Mouse (Mus musculus) frontal cortex, postnatal 25 days (tissue): ENCODE measurements at regions not wholly inside any gene's neighbourhood (a gene's known extent, or its start where the extent isn't known, plus 50 kb on each side); places are given as distances from the start of the nearest gene placed in this dataset.

Experiments
- DNase-seq, 2 experiments: peaks; one replicate each; pipeline ENCODE4 v3.0.0; 2022; ENCODE audit warnings: low spot score in 2 of 2

DNA sequence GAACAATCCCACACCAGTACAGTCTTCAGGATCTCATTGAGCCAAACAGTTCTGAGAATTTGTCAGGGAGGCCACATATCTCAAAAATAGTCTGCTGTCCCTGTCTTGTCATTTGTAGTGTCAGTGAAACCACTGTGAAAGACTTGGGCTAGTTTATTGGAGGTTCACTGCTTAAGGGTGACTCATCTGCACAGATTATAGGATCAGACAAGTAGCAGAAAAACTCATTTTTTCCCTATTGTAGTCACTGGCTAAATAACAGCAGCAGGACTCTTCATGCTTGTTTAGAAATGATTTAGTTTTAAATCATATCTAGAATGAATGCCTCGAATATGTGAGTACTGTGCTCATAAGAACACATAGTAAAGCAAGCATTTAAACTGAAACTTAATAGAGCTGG is 475.2 kb upstream of the Marcks start:
- DNase-seq: no peak

DNA sequence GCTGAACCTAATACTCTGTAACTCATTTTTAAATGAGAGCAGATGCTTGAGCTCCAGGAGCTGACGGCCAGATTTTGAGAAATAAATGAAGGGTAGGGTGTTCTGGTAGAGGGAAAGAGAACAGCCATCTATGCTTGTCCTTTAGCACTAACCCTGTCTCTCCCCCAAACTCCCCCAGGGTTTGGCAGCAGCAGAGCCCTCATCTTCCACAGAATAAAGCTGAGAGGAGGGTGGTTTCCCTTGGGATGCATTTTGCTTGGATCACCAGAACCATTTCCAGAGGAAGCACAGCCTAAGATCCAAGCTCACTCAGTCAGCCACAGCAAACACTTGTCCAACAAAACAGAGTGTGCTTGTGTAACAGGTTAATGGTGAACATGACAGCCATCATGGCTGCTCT is 464.8 kb upstream of the Marcks start:
- DNase-seq: no peak

DNA sequence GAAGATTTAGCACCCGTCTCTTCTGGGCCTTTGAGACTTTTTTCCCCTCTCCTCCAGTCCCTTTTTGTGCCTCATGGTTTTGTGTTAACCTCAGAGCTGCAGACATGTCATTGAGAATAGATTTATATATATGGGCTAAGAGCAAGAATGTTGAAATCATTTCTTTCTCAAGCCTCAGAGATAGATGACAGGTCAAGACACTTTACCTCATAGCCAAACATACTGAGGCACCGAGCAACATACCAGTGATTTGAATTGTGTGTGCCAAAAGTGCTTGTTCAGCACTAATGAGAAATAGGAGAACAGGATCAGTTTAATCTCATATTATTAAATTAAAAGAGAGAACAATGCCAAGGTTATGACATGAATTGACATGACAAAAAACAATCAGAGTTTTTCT is 464.2 kb upstream of the Marcks start:
- no peak for DNase-seq

DNA sequence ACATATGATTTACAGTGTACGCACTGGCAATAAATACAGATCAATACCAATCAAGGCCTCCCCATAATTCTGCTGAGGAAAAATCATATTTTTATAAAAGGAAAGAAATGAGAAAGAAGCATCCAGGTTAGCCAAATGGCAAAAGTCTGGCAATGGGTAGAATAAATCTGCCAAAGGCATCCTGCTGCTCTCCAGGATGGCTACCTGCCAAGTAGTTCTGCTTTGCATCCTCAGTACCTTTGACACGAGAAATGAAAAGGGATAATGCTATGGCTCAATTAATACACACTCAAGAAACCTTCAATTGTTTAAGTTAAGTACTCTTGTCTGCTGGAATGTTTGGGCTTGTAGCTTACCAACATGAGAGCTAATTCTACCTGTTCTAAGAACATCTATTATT is 451.2 kb upstream of the Marcks start:
- no peak for DNase-seq

DNA sequence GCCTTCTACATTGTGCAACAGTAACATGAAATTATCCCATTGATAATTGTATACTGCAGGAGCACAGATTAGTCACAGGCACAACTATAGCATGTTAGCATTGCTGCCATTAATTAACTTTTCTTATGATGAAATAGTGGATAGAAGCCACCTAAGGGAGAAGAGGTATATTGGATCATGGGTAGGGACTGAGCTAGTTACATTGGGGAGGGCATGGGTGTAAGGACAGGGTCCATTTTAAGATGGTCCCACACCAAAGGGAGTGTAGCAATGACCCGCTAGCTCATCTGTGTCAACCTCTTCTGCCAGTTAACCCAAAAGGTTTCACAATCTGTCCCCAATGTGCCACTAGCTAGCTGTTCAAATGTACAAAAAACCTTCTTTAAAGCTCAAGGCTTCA is 450.3 kb upstream of the Marcks start:
- no peak for DNase-seq

DNA sequence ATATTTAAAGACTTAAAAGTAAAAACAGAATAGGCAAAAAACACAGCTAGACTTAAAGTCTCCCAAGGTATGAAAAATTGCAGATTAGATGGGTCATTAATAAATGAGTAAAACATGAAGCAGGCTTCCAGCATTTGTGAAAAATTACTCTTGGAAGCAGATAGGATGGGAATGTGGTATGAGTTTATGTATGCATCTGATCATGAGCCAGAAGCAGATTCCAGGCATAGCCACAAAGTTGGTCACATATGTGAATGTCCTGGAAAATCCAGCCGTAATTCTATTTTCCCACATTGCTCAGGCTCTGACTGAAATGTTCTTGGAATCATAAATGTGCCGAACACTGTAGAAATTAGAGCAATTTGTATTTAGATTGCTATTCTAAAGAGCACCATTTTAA is 432.5 kb upstream of the Marcks start:
- no peak for DNase-seq

DNA sequence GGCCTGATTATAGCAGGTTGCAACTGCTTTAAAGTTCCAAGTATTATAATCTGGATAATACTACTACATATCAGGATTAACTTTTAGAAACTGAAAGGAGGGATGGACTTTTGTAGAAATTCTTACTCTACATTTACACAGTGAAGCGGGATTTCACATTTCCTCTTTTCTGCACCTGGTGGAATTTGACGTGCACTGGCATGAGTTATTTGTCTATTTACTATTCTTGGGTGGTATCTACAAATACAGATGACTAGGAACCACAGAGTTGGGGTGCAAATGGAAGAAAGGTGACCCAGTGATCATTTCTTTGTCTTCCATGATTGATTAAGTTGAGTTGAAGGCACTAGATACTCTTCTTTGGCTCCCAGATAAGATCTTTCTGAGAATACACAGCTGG is 423.0 kb upstream of the Marcks start:
- DNase-seq: no peak

GRCm38 (mm10) chr10:37549446-37549845 is 410.7 kb upstream of the Marcks start:
- DNase-seq: no peak

DNA sequence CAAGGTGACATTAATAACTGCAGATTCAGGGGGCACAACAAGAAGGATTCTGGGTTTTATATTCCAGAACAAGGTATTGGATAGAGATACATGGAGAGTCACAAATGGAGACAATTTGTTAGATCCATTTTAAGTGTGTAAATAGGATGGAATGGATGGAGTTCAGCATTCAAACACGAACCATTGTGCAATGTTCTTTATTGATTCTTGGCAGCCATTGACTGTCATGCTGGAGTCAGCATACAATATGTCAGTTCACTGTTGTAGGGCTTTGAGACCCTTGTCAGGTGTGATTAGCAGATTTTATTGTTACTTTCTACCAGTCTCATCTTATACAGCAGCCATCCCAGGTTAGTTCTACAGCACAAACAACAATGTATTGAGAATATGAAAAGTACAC is 402.0 kb upstream of the Marcks start:
- no peak for DNase-seq

- DNase-seq: no peak
Observed at GRCm38 (mm10) chr10:37505966-37506615, 367.4 kb upstream of the Marcks start.

GRCm38 (mm10) chr10:37504468-37504867 is 365.7 kb upstream of the Marcks start:
- no peak for DNase-seq

DNA sequence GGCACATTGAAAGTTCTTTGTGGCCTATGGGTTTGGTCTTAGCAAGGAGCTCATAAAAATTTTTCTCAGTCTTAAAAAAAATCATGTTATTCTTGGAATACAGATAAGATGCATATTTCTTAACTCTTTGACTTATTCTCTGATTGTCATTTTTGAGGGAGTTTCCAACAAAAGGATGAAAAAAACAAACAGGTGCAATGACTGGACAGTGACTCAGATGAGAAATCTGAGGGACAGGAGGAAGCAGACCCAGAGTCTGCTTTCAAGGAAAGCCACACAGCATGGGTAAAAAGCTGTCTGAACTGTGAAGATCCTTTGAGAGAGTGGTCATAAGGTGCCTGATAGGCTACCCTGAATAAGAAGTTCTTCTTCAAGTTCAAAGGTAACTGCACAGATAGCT is 363.8 kb upstream of the Marcks start:
- no peak for DNase-seq

- DNase-seq: no peak
Observed at GRCm38 (mm10) chr10:37501043-37501442, 362.3 kb upstream of the Marcks start.

DNA sequence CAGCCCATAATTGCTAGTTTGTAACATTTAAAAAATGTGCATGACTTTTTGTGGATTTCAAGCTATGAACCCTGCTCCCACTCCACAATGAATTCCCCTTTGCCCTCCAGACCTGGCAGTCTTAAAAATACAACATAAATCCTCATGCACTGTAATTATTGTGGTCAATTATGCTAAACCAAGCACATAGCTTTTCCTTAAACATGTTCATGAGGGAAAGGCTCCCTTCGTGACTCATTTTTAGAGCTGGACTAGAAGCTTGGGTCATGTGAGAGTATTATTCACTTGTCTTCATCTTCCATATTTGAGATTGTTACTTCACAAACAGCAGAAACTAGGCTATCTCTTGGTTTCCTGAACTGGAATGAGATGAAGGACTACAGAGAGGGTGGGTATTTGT is 356.7 kb upstream of the Marcks start:
- no peak for DNase-seq

- no peak for DNase-seq
Observed at GRCm38 (mm10) chr10:37494552-37495166, 355.9 kb upstream of the Marcks start.

DNA sequence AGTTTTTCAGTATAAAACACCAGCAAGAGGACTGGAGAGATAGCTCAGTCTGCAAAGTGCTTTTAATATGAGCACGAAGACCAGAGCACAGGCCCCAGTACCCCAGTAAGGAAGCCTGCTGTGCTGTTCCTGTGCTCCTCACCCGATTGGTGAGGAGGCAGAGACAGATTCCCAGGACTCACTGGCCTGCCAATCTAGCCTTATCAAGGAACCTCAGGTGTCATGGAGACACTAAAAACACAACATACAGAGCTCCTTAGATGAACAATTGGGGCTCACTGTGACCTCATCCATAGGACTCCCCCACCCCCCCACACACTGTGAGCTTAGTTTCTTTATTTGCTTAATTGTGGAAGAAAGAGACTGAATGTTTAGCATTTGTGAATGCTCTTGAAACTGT is 355.4 kb upstream of the Marcks start:
- DNase-seq: no peak

GRCm38 (mm10) chr10:37484311-37485023 is 345.7 kb upstream of the Marcks start:
- no peak for DNase-seq

- DNase-seq: no peak
Observed at GRCm38 (mm10) chr10:37483521-37483920, 344.8 kb upstream of the Marcks start.

GRCm38 (mm10) chr10:37481879-37482278 is 343.2 kb upstream of the Marcks start:
- no peak for DNase-seq

DNA sequence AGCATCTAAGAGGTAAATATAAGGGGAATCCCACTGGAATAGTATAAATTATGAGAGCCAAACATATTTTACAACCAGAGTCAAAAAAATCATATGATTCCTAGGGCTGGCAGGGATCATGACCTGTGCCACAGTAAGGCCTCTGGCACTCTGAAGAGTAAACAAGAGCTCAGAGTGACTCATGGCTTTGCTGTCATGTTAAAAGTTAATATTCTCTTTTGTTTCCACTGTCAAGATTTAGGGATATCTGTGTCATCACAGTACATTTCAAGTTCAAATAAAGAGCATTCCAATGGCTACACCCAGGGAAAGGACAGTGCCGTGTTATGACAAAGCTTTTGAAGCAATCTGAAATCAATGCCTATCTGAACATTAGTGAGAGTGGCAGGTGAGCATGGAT is 341.6 kb upstream of the Marcks start:
- DNase-seq: no peak

GRCm38 (mm10) chr10:37478108-37478507 is 339.4 kb upstream of the Marcks start:
- DNase-seq: no peak

- no peak for DNase-seq
Observed at GRCm38 (mm10) chr10:37473086-37473485, 334.4 kb upstream of the Marcks start.

DNA sequence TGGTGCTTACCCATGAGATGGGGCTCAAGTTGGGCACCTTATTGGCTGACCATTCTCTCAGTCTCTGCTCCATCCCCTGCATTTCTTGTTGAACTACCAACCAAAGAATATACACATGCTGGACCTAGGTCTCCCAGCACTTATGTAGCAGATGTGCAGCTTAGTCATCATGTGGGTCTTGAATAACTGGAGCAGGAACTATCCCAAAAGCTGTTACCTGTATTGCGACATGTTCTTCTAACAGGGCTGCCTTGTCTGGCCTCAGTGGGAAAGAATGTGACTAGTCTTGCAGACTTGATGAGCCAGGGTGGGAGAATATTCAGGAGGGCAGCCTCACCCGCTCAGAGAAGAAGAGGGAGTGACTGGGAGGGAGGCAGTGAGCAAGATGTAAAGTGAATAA is 318.7 kb upstream of the Marcks start:
- DNase-seq: no peak
